Mouse (Mus musculus) embryonic fibroblast, embryonic 13.5 days (primary cell): ENCODE measurements around the gene Gm10354.
"Not testable (repeated sequence)": the region's sequence is repeated elsewhere in the genome, so short reads cannot be mapped to it uniquely, and the experiment has no call there.

Source experiments
- CTCF ChIP-seq: IDR thresholded peaks from 2 replicates; pipeline ENCODE4 v1.5.1; 2011; ENCODE audit warnings: mild to moderate bottlenecking, control low read depth, low read length, moderate library complexity, borderline replicate concordance; ENCODE audit not compliant: insufficient read depth
- POLR2A ChIP-seq: IDR thresholded peaks from 2 replicates; pipeline ENCODE4 v1.6.1; 2011; ENCODE audit warnings: low read depth, mild to moderate bottlenecking, control low read depth, low read length, moderate library complexity

DNA sequence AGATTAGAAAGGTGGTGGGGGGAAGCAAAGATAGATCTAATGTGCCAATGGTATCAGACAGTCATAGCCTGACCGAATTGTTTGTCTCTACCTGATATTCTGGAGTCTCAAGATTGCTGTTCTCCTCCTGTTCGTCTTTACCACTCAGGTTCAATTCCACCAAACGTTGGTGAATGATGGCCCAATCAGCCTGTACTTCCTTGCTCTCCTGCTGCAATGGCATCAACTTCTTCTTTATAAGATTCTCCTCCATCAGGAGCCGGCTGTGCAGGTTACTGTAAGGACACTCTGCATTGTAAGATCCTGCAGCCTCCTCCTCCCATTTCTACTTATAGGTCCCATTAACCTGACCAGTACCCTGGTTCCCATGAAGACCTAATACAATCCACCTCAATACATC lies 3.4 kb downstream of the Gm10354 start:
- TF ChIP-seq CTCF, POLR2A: not testable (repeated sequence)
